10 mouse cellular contexts compared by ENCODE assay signal in the genomic region with DNA sequence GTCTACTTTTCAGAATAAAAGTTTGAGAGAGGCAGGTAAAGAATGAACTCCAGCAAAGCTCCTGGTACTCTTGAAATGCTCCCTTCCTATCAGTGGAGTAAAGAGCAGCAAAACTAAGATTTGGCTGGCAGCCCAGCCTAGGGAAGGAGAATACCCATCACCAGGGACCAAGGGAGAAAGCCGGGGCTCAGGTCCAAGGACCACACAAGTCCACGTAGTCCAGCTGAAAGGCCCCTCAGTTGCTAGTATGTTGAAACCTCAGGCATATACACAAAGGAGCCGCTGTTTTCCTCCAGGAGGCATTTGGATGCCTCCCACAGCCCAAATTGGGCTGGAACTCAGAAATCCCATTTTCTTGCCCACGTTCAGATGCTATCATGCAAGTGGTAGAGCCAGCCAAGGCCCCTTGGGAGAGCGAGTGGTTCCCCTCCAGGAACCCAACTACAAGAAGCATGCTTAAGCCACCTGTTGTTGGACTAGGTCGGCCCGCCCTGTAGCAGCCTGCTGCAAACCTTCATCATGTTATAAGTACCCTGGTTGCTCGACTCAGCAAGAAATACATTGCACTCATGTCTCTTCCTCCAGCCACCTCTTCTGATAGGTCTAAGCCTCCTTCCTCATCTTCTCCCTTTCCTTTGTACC. TPM values are rescaled to one million over a fixed set of nuclear protein-coding genes. Genes with fewer than 3 reads are reported as not detected.
DNase-seq lines count a peak whose midpoint lies in the region; ATAC-seq lines count a peak whose summit lies in the region.
"Had no signal": no experiment of that assay in that cellular context is flagged by ENCODE, and none has a peak within 500 bp of the region (broad histone marks: within the 10 kb centered on the region; RNA-seq: fewer than 3 reads in every experiment).

No protein-coding gene starts in this region.

- DNase-seq in frontal cortex, postnatal 10 days (ENCODE audit: low spot score in 2 of 2) = peak; percentile 17 to 22
- peak; percentile 3 for DNase-seq in ES-CJ7 (ENCODE audit: low read depth, low spot score)
- DNase-seq in midbrain, embryonic 10.5 days (ENCODE audit: low spot score) = no peak
- DNase-seq in urinary bladder, adult 18-20 months (ENCODE audit: low spot score in 2 of 2) = no peak
- no peak for DNase-seq in thymus, postnatal 0 days (ENCODE audit: low spot score)

- peaks cover 30% of the 10 kb centered on the region for H3K27me3 ChIP-seq in hindbrain, embryonic 12.5 days
- peaks cover 36% of the 10 kb centered on the region for H3K27me3 ChIP-seq in midbrain, embryonic 10.5 days (ENCODE audit: low read depth, poor library complexity, severe bottlenecking)

- no peaks in the 10 kb centered on the region for H3K9me3 ChIP-seq in hindbrain, embryonic 12.5 days (replicated peaks)
- no peaks in the 10 kb centered on the region for H3K9me3 ChIP-seq in midbrain, embryonic 10.5 days (replicated peaks)

- H3K4me3 ChIP-seq in hindbrain, embryonic 12.5 days = peak overlapping the region; percentile 72
- H3K4me3 ChIP-seq in midbrain, embryonic 10.5 days = peak overlapping the region; percentile 81

- peaks cover 9% of the 10 kb centered on the region; the same call in 1 of the 2 replicates for H3K4me1 ChIP-seq in hindbrain, embryonic 12.5 days
- peaks cover 14% of the 10 kb centered on the region for H3K4me1 ChIP-seq in midbrain, embryonic 10.5 days

- H3K36me3 ChIP-seq in hindbrain, embryonic 12.5 days = no peaks in the 10 kb centered on the region
- no peaks in the 10 kb centered on the region for H3K36me3 ChIP-seq in midbrain, embryonic 10.5 days

- peak overlapping the region; percentile 93 for H3K4me2 ChIP-seq in hindbrain, embryonic 12.5 days (replicated peaks)

- no peak overlapping the region for H3K9ac ChIP-seq in hindbrain, embryonic 12.5 days

- no peak for ATAC-seq in frontal cortex, adult (ENCODE audit: low TSS enrichment)
- ATAC-seq in hindbrain, embryonic 12.5 days (ENCODE audit: low FRiP score) = no peak
- ATAC-seq in erythroblast, adult 5-6 weeks (replicated peaks; ENCODE audit: low FRiP score, poor library complexity, severe bottlenecking) = no peak

- 65% methylated on average over 8 of the region's 8 CpGs for WGBS in hindbrain, embryonic 12.5 days
- 72% methylated on average over 8 of the region's 8 CpGs for WGBS in midbrain, embryonic 10.5 days

- H3K27ac ChIP-seq in hindbrain, embryonic 12.5 days = no peak overlapping the region
- no peak overlapping the region for H3K27ac ChIP-seq in midbrain, embryonic 10.5 days (replicated peaks)
- H3K27ac ChIP-seq: macrophage had no signal

RNA-seq across cellular contexts. Expression of a gene that starts 1.4 kb away (rescaled TPM):
- 6.9 and 7.2 TPM in 2 replicates for polyA plus RNA-seq in hindbrain, embryonic 12.5 days (2016; fragmentation: Nextera tagmentation; extraction: Ambion mirVana)
- polyA plus RNA-seq in midbrain, embryonic 10.5 days (2016; fragmentation: Nextera tagmentation; extraction: Ambion mirVana) = 1.6 and 1.8 TPM in 2 replicates
- 0.26 and 0.55 TPM in 2 replicates for polyA plus RNA-seq in thymus, postnatal 0 days (2015; fragmentation: Nextera tagmentation; extraction: Ambion mirVana)
- total RNA-seq in erythroblast, adult 5-6 weeks (2015; ENCODE audit: low replicate concordance) = 0.38 TPM in 1 of 2 replicates, not detected in the other
- total RNA-seq in erythroblast, adult 5-6 weeks (2017; ENCODE audit: low replicate concordance) = not detected in 2 replicates
- total RNA-seq: common myeloid progenitor, adult 5-6 weeks had no signal
- polyA plus RNA-seq: macrophage had no signal

Comparison
In these comparisons a context has a peak if more than half of its experiments do, and no peak if none do; other contexts are left out.
1. DNase-seq: peak in frontal cortex, postnatal 10 days (2 of 2) and ES-CJ7 (single experiment); none in midbrain, embryonic 10.5 days (single experiment), urinary bladder, adult 18-20 months (0 of 2) and thymus, postnatal 0 days (single experiment).